Comparison of ENCODE assay signal across 8 mouse cellular contexts in genomic region chr14:60634877-60635771, GRCm38 (mm10). TPM values are rescaled to one million over a fixed set of nuclear protein-coding genes. Genes with fewer than 3 reads are reported as not detected.
DNase-seq lines count a peak whose midpoint lies in the region; ATAC-seq lines count a peak whose summit lies in the region.

No protein-coding gene starts in this region.

- peak overlapping the region; percentile 82 for H3K4me3 ChIP-seq in forebrain, embryonic 16.5 days (replicated peaks; ENCODE audit: low read length)
- peak overlapping the region; percentile 59 for H3K4me3 ChIP-seq in hindbrain, embryonic 14.5 days (replicated peaks; ENCODE audit: low read length)
- H3K4me3 ChIP-seq in liver, embryonic 12.5 days, result peak overlapping the region; percentile 81

- H3K4me2 ChIP-seq in forebrain, embryonic 16.5 days (ENCODE audit: low read length), result peak overlapping the region; percentile 79
- peak overlapping the region; percentile 98 for H3K4me2 ChIP-seq in hindbrain, embryonic 14.5 days (replicated peaks)
- peak overlapping the region; percentile 94 for H3K4me2 ChIP-seq in liver, embryonic 12.5 days

- peak overlapping the region; percentile 71 for H3K9ac ChIP-seq in forebrain, embryonic 16.5 days (replicated peaks; ENCODE audit: low read depth, low read length)
- peak overlapping the region; percentile 65 for H3K9ac ChIP-seq in hindbrain, embryonic 14.5 days
- peak overlapping the region; percentile 86 for H3K9ac ChIP-seq in liver, embryonic 12.5 days

- no peaks in the 10 kb centered on the region for H3K27me3 ChIP-seq in forebrain, embryonic 16.5 days (replicated peaks; ENCODE audit: control insufficient read depth, insufficient read depth, low read length)
- H3K27me3 ChIP-seq in hindbrain, embryonic 14.5 days (ENCODE audit: control insufficient read depth, insufficient read depth, low read length), result no peaks in the 10 kb centered on the region
- H3K27me3 ChIP-seq in liver, embryonic 12.5 days (replicated peaks), result peaks cover 33% of the 10 kb centered on the region

- ATAC-seq in forebrain, embryonic 16.5 days, result peak; percentile 56
- no peak; the same call in 1 of the 2 replicates for ATAC-seq in hindbrain, embryonic 14.5 days (ENCODE audit: low FRiP score)
- ATAC-seq in liver, embryonic 12.5 days, result peak; percentile 59
- no peak; the same call in 1 of the 2 replicates for ATAC-seq in monocyte, adult 5-6 weeks (replicated peaks; ENCODE audit: insufficient number of reproducible peaks, low FRiP score, low TSS enrichment, poor library complexity, severe bottlenecking)

- peak overlapping the region; percentile 6; the same call in 1 of the 2 replicates for H3K27ac ChIP-seq in forebrain, embryonic 16.5 days (ENCODE audit: low read length)
- 0 out of 2 replicates have a peak overlapping the region, but pooled peaks have one; percentile 36 for H3K27ac ChIP-seq in hindbrain, embryonic 14.5 days
- H3K27ac ChIP-seq in liver, embryonic 12.5 days, result peak overlapping the region; percentile 90

- H3K36me3 ChIP-seq in forebrain, embryonic 16.5 days (ENCODE audit: control insufficient read depth, insufficient read depth), result no peaks in the 10 kb centered on the region
- no peaks in the 10 kb centered on the region for H3K36me3 ChIP-seq in hindbrain, embryonic 14.5 days (replicated peaks; ENCODE audit: control insufficient read depth, insufficient read depth)
- peaks cover 17% of the 10 kb centered on the region for H3K36me3 ChIP-seq in liver, embryonic 12.5 days

- H3K9me3 ChIP-seq in forebrain, embryonic 16.5 days (ENCODE audit: control insufficient read depth, low read length), result no peaks in the 10 kb centered on the region
- H3K9me3 ChIP-seq in hindbrain, embryonic 14.5 days (ENCODE audit: control insufficient read depth, low read length), result no peaks in the 10 kb centered on the region
- no peaks in the 10 kb centered on the region for H3K9me3 ChIP-seq in liver, embryonic 12.5 days (replicated peaks)

- WGBS in forebrain, embryonic 16.5 days, result under 1% methylated on average over 45 of the region's 45 CpGs
- under 1% methylated on average over 45 of the region's 45 CpGs for WGBS in hindbrain, embryonic 14.5 days
- WGBS in liver, embryonic 12.5 days (ENCODE audit: insufficient replicate concordance), result under 1% methylated on average over 45 of the region's 45 CpGs

- peak; percentile 31 for DNase-seq in cerebellum, adult 9-11 months
- DNase-seq in cerebellum, adult 8-10 months, result no peak
- peak; percentile 67 for DNase-seq in ZHBTc4 (ENCODE audit: low read depth, low spot score)
- DNase-seq in hindbrain, embryonic 14.5 days (ENCODE audit: low spot score), result no peak
- peak; percentile 22 for DNase-seq in naive thymus-derived CD4-positive, alpha-beta T cell, adult 2 months (ENCODE audit: low read depth)

- H3K4me1 ChIP-seq in forebrain, embryonic 16.5 days (replicated peaks; ENCODE audit: control insufficient read depth, insufficient read depth, low read length), result peaks cover 36% of the 10 kb centered on the region
- H3K4me1 ChIP-seq in hindbrain, embryonic 14.5 days (replicated peaks; ENCODE audit: control insufficient read depth, insufficient read depth, low read length), result peaks cover 43% of the 10 kb centered on the region
- H3K4me1 ChIP-seq in liver, embryonic 12.5 days, result peaks cover 59% of the 10 kb centered on the region

RNA-seq across cellular contexts. Expression of gene Spata13, which starts 1.3 kb away (rescaled TPM):
- polyA plus RNA-seq in forebrain, embryonic 16.5 days (2015; fragmentation: Nextera tagmentation; extraction: Ambion mirVana), result 41.4 and 41.8 TPM in 2 replicates
- 24.4 and 26.2 TPM in 2 replicates for polyA plus RNA-seq in hindbrain, embryonic 14.5 days (2014; fragmentation: Nextera tagmentation; extraction: Ambion mirVana)
- polyA plus RNA-seq in liver, embryonic 12.5 days (2016; fragmentation: Nextera tagmentation; extraction: Ambion mirVana), result 20.6 and 23.3 TPM in 2 replicates
- total RNA-seq in monocyte, adult 5-6 weeks (2017), result 207 to 305 TPM (median 214 TPM) in 3 replicates

Comparison
In these comparisons a context has a peak if more than half of its experiments do, and no peak if none do; other contexts are left out.
1. DNase-seq: peak in cerebellum, adult 9-11 months (single experiment), ZHBTc4 (single experiment) and naive thymus-derived CD4-positive, alpha-beta T cell, adult 2 months (single experiment); none in cerebellum, adult 8-10 months (single experiment) and hindbrain, embryonic 14.5 days (single experiment).
2. ATAC-seq: peak in forebrain, embryonic 16.5 days (single experiment) and liver, embryonic 12.5 days (single experiment); none in hindbrain, embryonic 14.5 days (single experiment) and monocyte, adult 5-6 weeks (single experiment).
3. H3K27ac ChIP-seq: peak in every context shown above with its lines; median percentile 90 in liver, embryonic 12.5 days; 36 in hindbrain, embryonic 14.5 days; 6 in forebrain, embryonic 16.5 days.
4. Peak in every context shown above with its lines, with median percentiles within 50 percentile points of each other: H3K4me2 ChIP-seq, H3K4me3 ChIP-seq and H3K9ac ChIP-seq.